Mouse (Mus musculus) granulocyte monocyte progenitor cell, adult 5-6 weeks (primary cell): Measurements from ENCODE around the gene C2cd3. TPM values are rescaled to one million over a fixed set of nuclear protein-coding genes. Genes with fewer than 3 reads are reported as not detected.

Experiments used
- ATAC-seq: replicated peaks from 2 replicates; pipeline ENCODE4 v1.8.0; 2016; ENCODE audit warnings: mild to moderate bottlenecking, moderate TSS enrichment, inconsistent platforms; ENCODE audit not compliant: poor library complexity, severe bottlenecking
- total RNA-seq, 2 experiments: library from RNA; stranded (forward) in 1 of 2; stranded (reverse) in 1 of 2; fragments of 200-712, 200-1000 nt in 1 of 2; fragments of >200 nt in 1 of 2; fragmentation: Nextera tagmentation in 1 of 2; gene quantifications; 2 replicates each; pipeline ENCODE4 v1.2.3; 2014 to 2017

Gene C2cd3
- total RNA-seq, 2 experiments from 2014 or later, result 30.9 to 60.2 TPM

GRCm38 (mm10) chr7:100400899-100401539, 29.0 kb downstream of the C2cd3 start:
- ATAC-seq, result no peak

DNA sequence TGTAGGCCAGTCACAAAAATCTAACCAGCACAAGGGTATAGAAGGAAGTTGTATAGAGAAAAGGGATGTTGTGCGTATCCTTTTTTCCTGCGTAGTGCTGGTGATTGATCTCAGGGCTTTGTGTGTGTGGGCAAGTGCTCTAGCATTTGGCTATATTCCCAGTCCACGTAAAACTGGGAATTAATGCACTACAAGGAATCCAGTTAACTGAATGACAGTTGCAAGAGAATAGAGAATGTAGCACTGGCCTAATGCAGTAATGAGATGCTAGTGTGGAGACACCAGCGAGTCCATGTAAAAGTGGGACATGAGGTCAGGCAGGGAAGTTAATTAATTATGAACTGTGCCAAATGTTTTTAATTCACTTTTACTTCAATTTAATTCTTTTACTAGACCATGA, 30.7 kb downstream of the C2cd3 start:
- ATAC-seq, result no peak

DNA sequence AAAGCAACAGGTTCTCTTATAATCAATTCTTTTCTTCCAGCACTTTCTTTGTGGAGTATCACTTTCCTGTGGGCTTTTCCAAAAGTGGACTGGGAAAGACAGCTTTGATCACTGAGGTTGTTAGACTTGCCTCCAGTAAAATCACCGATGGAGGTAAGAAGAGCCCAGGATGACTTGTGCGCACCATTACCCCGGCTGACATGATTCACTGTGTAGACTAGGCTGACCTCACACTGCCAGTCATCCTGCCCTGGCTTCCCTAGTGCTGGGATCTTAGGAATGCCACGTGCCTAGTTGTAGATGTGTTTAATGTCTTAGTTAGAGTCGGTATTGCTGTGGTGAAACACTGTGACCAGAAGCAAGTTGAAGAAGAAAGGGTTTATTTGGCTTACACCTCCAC, 35.6 kb downstream of the C2cd3 start:
- ATAC-seq, result no peak

- ATAC-seq, result no peak
These were observed 36.7 kb downstream of the C2cd3 start for GRCm38 (mm10) chr7:100408684-100409083.

- no peak for ATAC-seq
These were observed 53.8 kb downstream of the C2cd3 start for GRCm38 (mm10) chr7:100425795-100426194.

DNA sequence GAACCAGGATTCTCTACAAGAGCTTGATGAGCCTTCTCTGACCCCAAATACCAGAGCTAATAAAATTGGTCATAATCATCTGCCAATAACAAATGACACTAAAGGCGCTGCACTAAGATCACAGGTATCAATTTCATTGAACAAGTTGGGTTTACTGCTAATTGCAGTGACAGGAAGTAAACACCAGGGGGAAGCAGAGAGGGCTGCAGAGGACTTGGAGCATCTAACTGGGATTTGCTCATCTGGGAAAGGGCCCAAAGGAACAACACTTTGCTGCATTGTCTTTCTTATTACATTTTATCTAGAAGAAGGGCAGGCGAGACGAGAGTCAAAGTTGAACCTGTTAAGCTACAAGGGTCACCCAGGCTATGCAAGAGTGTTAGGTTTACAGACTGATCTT, 57.1 kb downstream of the C2cd3 start:
- ATAC-seq, result 0 out of 2 replicates have a peak, but pooled peaks have one; percentile 31

- peak; percentile 39; the same call in 1 of the 2 replicates for ATAC-seq
These were observed 57.9 kb downstream of the C2cd3 start for GRCm38 (mm10) chr7:100429911-100430310.

- peak; percentile 92 for ATAC-seq
These were observed 59.1 kb downstream of the C2cd3 start for GRCm38 (mm10) chr7:100431103-100431502.

GRCm38 (mm10) chr7:100433295-100433694, 61.3 kb downstream of the C2cd3 start:
- ATAC-seq, result no peak

DNA sequence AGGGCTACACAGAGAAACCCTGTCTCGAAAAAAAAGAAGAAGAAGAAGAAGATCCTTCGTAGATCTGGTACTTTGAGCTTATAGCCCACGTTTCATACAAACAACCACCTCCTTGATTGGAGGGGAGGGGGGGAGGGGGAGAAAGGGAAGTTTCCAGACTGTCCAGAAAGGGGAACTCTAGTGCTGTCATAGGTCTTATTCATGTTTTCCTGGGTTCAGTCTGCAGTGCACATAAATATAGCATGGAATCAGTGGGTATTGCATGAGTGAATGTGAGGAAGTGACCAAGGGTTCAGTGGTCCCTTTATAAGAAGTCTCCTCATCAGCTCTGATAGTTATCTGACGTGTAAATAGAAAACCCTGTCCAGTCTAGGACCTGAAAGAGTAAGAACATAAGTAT, 71.7 kb downstream of the C2cd3 start:
- ATAC-seq, result peak; percentile 99

DNA sequence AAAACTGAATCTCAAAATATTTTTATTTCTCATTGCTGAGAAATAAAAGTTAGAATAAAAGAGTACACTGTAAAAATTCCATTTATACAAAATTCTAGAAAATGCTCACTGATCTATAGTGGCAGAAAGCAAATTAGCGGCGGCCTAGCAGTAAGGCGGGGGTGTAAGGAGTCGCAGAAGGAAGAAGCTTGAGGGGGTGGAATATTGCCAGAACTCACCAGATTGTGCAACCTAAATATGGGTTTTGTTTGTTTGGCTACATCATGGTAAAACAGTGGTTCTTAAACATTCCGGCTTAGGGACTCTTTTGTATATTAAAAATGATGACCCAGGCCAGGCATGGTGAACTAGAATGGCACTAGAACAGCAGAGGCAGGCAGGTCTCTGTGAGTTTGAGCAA, 74.2 kb downstream of the C2cd3 start:
- no peak for ATAC-seq

DNA sequence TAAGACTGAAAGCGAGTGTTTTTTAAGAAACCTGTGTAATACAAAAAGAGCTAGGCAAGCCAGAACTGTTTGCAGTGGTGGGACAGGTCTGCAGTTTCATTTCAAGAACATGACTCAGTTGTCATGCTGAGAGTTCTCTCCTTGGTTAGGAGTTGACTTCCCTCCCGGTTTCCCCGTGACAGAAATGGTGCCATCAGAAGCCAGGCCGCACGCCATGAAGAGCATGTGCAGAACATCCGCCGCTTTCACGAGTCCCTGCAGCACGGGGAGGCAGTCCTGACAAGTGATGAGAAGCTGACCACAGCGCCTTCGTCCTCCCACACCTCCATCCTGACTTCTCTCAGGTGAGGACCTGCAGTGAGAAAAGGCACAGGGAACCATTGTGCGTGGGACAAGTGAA, 76.5 kb downstream of the C2cd3 start:
- ATAC-seq, result no peak

DNA sequence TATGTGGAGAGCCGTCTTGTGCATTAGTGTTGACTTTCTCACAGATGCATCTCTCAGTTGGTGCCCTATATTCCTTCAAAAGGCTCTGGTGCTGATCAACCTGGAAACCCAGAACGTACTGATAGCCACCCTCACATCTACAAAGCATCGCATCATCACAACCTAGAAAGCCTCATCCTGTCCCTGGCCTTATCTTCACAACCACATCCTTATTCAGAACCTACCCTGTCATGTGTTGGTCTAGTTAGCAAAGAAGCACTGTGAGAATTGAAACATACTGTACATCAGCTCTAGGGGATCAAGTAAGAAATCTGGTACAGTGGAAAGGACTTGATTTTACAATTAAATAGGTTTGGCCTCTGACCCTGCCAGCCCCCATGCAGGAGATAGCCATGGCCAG, 77.0 kb downstream of the C2cd3 start:
- ATAC-seq, result no peak; the same call in 1 of the 2 replicates

DNA sequence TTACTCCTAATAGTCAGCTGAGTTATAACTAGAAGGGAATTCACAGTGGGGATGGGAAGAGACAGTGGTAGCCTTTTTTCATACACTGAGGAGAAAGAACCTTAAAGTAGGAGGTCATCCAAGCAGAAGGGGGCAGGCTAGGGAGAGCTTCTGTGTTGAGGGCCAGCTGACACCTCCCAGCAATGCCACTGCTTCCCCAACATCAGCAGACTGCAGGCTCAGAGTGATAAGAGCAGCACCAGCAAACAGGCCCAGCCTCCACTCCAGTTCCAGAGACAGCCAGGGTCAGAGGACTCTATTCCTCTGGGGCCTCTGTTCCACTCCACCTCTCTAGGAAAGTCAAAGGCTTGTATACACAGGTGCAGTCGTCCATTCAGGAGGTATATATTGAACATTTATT, 86.1 kb downstream of the C2cd3 start:
- ATAC-seq, result no peak

GRCm38 (mm10) chr7:100459862-100460261, 87.8 kb downstream of the C2cd3 start:
- no peak for ATAC-seq

DNA sequence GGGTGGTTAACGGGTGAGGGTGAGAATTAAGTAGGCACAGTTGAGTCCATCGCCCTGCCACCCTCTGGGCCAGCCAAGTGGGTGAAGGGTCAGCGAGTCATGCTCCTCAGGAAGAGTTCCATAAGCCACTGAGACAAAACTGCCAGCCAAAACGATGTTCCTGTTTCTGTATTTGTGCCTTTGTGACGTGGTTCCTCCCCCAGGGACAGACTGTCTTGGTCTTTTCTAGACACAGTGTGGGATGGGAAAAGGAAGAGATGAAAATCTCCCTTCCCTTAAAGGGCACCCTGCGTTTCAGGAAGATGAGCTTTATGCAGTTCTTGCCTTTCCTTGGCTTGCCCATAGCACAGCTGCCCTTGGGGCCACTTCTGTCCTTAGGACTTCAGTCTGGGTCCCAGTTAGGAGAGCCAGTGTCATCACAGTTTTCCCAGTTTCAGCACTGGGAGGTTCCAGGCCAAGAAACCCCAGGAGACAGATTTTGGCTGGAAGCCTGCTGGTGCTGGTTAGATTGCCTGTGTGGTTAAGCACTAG, 89.7 kb downstream of the C2cd3 start:
- ATAC-seq, result peak; percentile 81

- ATAC-seq, result no peak
These were observed 91.2 kb downstream of the C2cd3 start for GRCm38 (mm10) chr7:100463194-100463593.

DNA sequence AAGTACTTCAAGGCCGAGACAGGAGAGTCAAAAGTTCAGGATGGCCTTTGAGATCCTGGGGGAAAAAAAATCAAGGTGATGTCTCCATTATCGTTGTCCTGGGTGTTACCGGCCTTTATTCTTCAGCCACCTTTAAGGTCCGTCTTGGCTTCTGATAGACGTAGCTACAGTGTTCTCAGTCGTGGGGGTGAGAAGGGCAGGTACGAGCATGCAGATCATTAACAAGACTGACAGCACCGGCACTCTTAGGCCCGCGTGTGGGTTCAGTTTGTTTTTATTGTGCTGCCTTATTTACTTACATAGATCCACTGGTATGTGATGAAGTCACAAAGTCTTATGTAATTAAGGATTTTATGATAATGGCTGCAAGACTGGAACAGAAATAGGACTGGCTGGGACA, 91.7 kb downstream of the C2cd3 start:
- no peak for ATAC-seq

- no peak for ATAC-seq
These were observed 92.2 kb downstream of the C2cd3 start for GRCm38 (mm10) chr7:100464248-100464647.

DNA sequence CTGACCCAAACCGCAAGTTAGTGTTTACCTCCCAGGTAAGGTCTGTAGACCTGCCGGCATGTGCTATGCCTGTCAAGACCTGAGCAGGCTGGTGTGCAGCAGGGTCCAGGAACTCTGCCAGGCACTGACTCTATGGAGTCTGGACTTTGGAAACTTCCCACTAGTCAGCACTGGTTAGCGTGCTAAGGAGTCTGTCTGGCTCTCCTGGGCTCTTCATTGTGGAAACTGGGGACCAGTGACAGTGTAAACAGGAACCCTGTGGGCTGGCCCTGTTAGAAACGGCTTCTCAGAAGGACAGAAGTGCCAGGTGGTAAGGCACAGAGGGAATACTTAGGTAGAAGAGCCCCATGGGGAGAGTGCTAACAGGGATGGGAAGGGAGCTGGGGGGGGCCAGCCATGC, 93.2 kb downstream of the C2cd3 start:
- ATAC-seq, result no peak

- ATAC-seq, result no peak
These were observed 93.8 kb downstream of the C2cd3 start for GRCm38 (mm10) chr7:100465656-100466309.
